Mouse (Mus musculus): Measurements from ENCODE around the gene Sycp2l.
"Not testable (repeated sequence)": the region's sequence is repeated elsewhere in the genome, so short reads cannot be mapped to it uniquely, and the experiment has no call there.

The Sycp2l gene

DNA sequence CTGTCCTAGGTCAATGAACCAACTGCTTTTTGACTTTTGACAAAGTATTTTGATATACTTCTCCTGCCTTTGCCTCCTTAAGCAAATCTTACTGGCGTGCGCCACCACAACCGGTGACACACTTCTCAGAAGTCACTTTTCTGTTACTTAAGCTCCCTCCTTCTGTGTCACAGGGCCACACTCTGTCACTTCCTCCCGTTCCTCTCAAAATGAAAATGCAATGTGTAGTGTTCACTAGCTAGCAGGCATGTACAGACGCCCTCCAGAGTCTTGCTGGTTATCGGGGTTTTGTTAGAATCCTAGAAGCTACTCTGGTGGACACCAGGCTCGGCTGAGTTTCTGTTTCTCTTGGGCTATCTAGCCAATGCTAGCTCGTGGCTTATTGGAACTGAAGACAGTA, 14.2 kb downstream of the Sycp2l start:
- DNase-seq (ENCODE audit: low spot score): no peak

DNA sequence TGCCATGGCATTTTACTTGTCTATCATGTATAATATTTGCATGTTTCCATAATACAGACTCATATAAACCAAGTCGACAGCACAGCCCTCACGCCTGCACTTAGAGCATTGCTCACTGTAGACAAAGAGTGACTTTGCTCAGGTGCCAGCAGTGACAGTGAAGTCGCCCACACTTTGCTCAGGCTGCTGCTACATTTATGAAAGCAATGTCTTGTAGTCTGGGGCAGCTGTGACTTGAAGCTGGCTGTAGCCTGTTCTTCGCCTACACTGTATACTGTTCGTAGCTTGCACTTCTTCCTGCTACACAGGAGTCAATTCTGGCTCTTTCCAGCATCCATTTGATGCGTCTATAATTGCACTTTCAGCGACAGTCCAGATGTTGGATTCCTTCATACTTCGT, 15.0 kb downstream of the Sycp2l start:
- DNase-seq (ENCODE audit: low spot score): no peak

DNA sequence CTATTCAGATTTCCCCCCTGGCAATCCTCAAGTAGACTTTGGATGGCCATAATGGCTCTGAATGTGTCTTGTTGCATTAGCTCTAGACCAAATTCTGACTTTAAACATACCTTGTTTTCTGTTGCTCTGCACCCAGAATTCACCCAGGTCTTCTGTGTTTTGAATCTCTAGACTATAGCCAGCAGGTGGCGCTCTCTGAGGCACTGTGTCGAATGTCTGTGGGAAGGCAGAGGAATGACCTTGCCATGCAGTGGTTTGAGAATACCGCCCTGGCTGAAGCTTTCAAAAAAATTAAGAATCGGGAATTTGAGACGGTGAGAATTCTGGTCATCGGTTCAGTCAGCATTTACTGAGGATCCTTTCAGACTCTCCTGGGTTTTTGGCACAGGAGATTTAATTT, 20.8 kb downstream of the Sycp2l start:
- peak; percentile 58 for DNase-seq (ENCODE audit: low spot score)

DNA sequence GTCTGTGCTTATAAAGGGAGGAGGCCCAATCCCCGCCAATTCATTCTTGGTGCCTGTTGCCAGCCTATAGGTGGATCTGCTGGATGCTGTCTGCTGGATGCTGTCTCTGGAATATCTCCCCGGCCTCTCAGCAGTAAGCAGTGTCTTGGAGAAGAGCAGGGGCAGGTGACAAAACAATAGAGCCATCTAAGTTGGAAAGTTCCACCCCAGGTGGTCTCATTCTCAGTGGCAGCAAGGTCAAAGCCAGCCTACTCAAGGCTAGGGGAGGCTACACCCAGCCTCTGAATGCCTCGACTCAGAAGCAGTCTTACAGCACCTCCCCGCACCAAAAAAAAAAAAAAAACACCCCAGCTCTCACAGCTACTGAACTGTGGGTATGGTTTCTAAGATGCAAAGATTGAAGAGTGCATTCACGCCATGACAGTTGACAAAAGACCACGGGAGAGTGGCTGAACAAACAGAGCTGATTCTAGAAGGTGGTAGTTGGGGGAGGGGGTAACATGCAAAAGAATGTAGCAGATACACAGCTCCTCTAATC, 31.4 kb downstream of the Sycp2l start:
- no peak for DNase-seq (ENCODE audit: low spot score)

DNA sequence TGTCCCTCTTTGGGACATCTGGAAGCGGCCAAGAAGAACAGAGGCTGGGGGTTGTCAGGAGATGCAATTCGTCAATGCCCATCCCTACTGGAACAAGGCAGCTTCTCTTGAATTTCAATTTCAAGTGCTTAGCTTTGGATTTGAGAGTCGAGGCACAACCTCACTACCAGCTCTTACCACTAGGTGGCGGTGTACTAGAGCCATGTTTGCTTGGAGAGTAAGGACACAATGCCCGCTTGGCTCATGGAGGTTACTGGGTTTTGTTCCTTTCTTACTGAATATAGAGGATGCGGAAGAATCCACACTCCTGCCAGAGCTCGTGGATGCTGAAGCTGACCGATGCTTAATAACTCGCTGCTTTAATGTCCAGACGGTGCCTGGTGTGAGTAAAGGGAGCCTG, 32.2 kb downstream of the Sycp2l start:
- peak; percentile 33 for DNase-seq (ENCODE audit: low spot score)

DNA sequence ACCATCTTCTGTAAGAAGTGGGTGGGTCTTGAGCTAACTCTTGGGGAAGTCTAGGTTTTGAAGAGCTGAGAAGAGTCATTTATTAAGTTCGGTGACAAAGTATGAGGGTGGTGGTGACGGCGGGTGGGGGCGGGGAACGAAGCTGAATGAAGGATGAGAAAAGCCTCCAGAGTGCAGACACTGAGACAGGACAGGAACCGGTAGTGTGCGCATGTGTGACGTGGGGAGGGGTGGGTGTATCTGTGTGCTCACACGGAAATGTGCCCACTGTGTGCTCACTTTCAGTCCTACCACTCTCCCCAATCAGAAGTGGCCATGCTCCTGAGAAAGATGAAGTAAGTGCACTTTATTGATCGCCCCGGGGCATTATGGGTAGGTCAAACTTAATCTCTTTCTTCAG, 39.0 kb downstream of the Sycp2l start:
- no peak for DNase-seq (ENCODE audit: low spot score)

DNA sequence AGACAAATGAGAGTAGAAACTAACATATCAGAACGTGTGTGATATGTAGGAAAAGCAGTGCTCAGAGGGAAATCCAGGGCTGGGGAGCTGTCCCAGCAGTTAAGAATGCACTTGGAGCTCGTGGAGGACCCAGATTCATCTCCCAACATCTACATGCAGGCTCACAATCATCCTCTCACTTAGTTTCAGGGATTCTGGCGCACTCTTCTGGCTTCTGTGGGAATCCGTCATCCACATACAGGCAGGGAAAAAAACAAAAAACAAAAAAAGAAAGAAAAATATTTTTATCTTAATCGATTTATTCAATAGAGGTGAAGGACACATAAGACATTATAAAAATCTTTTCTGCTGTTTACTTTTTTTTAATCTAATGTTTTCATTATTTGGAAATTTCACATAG, 44.3 kb downstream of the Sycp2l start:
- DNase-seq (ENCODE audit: low spot score): no peak

DNA sequence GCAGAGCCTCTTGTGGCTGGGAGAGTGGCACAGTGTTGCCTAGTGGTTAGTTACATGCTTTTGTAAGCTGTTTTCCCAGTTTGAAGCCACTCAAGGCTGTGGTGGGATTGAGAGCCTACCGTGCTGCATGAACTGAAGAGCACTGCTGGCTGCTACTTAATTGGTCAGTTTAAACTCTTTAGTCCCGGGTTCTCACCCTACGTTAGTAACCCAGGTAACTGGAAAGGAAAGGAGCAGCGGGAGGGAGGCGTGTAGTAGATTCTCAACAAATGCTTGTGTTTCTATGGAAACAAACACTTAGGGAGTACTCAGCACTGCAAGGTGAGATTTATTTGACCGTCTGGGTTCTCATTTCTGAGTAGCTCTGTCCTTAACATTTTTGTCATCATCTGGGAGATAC, 73.8 kb downstream of the Sycp2l start:
- no peak for DNase-seq (ENCODE audit: low spot score)

DNA sequence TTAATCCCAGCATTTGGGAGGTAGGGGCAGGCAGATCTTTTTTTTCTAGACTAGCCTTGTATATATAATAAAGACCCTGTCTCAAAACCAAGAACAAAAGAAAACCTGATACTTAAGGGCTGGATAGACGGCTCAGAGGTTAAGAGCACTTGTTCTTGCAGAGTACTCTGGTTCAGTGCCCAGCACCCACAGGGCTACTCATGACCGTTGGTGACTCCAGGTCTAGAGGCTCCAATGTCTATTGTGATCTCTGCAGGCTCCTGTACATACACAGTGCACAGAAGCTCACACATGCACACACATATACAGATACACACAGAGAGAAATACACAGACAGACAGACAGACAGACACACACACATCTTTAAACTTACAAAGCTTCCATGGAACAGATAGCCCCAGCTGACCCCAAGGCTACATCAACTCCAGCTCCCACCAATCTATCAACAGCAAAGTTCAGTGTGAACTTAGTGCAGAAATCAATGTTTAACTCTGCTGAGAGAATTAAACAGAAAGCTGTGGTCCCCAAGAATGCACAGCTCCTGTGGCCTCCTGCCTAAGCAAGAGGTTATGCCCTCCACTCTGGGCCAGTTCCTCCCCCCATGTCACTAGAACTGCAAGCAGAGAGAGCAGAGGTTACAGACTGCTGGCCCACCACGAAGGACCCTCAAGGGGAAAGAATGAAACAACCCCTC, 81.7 kb downstream of the Sycp2l start:
- DNase-seq (ENCODE audit: low spot score): no peak

DNA sequence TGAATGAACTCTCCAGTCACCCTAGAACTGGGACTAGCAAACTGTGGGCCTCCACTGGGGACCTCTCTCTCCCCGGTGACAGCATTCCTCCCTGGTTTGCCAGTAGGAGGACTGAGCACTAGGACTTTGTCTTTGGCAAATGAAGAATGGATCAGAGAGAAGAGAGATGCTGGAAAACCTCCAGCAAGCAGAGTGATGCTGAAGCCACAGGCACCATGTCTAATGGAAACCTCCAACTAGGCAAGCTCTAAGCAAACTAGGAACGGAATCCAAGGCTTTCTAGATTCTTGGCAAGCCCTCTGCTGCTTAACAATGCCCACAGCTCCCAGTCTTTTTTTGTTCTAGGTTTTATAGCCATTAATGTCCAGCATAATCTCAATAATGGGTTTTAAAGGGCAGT, 86.8 kb downstream of the Sycp2l start:
- no peak for DNase-seq (ENCODE audit: low spot score)

DNA sequence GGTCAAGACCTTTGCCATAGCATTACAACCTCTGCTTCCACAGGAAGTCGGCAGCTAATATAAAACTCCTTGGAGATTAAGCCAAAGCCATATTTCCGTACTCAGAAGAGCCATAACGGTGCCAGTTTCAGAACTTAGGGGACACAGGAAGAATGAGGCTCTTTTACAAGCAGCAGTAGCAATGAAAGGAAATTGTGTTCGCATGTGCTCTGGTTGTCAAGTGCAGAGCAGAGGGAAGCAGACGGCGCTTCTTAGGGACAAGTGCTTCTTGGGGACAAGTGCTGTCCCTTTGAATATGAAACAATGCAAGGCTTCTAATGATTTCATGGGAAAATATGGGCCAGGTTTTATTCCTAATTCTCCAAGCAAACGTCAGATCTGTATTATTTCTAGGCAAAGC, 89.2 kb downstream of the Sycp2l start:
- DNase-seq (ENCODE audit: low spot score): no peak

DNA sequence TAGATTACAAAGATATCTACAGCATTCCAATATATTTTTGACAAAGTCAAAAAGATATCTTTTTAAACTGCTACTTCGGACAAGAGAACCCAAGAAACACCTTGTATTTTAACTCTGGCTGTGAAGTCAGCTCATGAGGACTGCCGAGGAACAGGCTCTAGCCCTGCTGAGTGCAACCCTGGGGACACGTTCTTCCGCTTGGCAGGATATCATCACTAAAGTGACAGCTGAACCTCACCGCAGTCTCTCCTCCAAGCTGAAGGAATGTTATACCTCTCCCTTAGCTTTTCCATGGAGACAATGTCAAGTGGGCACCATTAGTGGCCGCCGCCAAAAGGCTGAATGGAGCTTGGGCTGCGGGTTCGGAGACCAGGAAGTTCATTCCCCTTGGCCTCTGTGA, 89.6 kb downstream of the Sycp2l start:
- no peak for DNase-seq (ENCODE audit: low spot score)

DNA sequence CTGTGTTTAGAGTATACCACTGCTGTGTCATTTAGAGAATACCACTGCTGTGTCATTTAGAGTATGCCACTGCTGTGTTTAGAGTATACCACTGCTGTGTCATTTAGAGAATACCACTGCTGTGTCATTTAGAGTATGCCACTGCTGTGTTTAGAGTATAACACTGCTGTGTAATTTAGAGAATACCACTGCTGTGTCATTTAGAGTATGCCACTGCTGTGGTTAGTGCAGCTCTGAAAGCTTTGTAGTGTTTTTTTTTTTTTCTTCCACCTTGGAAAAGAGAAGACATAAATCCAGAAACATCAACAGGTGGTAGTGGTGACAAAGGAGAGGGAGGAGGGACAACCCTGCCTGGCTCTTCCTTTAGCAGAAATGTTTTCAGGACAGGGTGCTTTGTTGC, 91.5 kb downstream of the Sycp2l start:
- DNase-seq (ENCODE audit: low spot score): not testable (repeated sequence)

DNA sequence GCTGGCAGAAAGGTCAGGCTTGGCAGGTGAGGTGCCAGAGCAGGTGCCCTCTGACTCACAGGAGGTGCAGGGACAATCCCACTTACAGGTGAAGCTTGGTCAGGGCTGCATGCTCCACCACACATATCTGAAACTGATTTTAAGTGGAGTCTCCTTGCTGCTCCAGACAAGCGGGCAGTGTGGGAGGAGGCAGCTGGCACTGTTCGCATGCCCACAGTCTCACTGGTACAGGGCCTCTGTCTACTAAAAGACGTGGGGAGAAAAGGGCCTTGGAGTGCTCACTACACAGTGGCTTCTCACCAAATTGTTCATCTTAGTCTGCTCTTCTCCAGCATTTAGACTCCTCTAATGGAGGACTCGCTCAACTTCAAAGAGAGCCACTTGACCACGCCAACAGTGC, 92.1 kb downstream of the Sycp2l start:
- DNase-seq (ENCODE audit: low spot score): no peak

DNA sequence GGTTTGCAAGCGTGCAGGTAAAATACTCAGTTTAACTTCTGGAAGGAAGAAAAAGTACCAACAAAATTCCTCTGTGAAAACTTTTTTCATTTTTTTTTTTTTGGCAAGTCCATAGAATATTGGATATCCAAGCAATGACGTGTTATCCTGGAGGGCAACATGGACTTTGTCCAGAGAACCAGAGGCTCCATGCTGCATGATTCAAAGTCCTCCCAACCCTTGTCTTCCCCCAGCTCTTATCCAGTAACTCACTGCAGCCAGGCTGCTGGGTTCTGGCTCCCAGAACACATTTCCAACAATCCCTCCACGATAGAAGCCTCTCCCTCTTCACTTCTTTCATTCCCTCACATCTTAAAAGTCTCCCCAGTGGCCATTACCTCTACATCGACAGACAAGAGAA, 97.2 kb downstream of the Sycp2l start:
- no peak for DNase-seq (ENCODE audit: low spot score)

DNA sequence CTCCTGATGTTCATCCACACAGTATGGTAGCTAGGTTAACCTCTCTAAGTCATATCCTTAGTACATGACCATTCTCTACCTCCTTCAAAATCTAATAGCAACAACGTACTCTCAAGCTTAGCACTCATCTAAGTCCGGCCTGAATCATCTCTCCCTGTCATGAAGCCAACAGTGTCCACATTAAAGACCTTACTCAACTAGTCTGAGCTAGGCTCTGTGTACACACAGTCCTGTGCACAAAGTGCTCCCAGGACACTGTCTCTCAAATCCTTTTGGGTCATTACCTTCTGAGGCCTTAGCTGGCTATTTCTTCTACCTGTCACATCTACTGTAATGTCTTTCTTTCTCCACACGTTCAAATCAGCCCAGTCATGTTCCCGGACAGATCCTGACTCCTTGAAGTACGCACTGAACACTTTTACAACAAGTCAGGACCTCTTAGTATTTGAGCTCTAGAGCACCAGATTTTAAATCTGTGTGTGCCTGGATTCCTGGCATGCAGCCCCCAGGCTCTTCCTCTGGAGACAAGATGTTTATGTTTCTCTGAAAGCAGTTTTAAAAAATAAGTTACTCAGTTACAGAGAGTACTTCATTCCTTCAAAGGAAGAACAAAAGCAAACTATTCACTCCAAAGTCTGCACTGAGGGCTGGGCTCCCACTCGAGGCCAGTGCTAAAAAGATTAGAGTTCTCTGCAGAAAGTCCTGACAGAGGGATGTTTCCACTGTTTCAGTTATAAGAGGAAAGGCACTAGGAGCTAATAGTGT, 98.6 kb downstream of the Sycp2l start:
- DNase-seq (ENCODE audit: low spot score): no peak

DNA sequence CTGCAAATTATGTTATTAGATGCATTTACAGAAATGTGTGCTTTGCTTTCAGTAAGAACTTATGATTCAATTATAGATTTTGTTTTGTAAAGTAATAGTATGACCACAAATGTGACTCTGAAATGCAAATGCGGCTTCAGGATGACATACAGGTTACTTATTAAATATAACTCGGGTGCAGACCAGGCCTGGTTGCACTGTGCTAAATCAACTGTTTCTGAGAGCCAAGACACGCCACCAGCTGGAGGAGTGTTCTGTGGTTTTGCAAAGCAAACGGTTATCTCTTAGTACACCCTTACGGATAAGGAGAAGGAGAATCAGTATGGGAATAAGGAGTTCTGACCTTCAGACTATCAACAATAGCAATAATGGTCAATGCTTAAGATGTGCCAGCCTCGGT, 101.6 kb downstream of the Sycp2l start:
- no peak for DNase-seq (ENCODE audit: low spot score)

DNA sequence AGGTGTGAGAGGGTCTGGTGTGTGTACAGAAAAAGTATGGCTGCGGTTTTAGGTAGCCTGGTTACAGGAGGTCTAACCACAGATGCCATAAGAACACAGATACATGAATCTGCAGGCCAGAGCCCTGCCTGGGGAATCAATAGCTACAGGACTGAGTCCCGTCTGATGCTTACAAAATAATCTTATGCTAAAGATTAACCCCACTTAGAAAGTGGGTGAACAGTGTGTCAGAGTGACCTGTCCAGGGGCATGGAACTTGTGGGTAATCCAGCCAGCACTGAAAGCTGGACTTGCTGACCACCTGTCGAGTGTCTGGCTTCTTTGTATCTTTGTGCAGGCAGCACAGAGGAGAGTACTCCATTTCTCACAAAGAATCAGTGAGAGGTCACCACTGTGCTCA, 102.1 kb downstream of the Sycp2l start:
- no peak for DNase-seq (ENCODE audit: low spot score)

DNA sequence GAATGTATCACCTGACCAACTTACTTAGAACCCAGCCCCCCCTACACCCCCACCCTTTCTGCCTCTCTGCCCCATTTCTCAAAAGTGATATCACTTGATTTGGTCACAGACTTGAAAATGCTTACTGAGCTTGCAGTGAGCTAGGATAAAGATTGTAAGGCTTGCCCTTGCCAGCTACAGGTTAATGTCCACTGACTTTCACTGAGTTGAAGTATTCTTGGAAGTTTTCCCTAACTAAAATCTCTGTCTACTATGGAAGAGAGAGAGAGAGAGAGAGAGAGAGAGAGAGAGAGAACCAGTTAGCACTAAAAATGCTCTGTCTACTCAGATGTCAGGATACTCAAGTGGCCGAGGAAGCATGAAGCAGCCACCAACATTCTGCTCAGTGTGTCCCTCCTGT, 104.9 kb downstream of the Sycp2l start:
- DNase-seq (ENCODE audit: low spot score): no peak

DNA sequence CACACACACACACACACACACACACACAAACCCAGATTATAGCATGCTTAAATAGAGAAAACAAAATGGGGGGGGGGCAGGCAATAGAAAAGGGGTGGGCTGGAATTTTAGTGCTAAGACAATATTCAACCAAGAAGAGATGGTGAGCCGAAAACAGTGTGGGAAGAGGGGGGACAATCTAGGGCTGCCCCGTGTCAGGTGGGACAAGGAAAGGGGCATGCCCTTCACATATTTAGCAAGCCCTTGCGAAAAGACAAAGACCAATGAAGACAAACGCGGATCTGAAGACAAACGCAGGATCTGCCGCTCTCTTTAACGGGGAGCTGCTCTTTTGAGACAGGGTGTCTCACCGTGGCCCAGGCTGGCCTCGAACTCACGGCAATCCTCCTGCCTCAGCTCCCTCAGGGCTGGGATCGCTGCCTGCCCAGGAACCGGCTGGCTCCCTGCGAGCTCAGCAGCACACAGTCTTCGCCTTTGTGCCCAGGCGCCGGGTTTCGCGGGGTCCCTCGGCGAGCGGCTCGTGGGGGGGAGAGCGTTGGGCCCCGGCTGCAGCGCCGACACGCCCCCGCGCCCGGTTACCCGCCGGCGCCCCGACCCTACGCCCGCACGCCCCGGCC, 105.7 kb downstream of the Sycp2l start:
- DNase-seq (ENCODE audit: low spot score): no peak

DNA sequence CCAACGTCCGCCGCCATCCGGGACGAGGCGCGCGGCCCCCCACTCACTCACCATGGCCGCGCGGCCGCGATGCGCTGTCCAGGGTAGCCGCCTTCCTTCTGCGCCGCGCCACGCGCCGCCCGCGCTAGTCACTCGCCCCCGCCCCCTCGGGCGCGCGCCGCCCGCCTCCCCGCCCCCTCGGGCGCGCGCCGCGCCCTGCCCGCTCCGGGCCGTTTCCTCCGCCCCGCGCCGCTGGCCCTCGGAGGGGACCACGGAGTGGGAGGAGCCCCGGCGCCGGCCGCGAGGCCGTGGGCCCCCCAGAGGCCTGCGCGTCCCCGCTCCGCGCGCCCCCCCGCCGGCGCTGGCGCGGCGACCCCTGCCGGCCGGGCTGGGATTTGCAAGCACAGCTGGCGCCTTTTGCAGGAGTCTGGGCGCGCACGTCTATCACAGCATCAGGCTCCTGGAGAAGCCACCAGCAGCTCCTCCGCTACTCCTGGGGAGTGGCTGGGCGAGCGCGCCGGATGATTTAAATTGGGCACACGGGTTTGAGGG, 106.3 kb downstream of the Sycp2l start, which contains the start of gene Elovl2:
Gene Elovl2, minus strand, starts transcription at position 102 of the 531 bp plus-strand sequence.
- peak; percentile 59 for DNase-seq (ENCODE audit: low spot score)

Data from ovary, postnatal 14 days (tissue).